Mouse (Mus musculus) c-Kit-positive CD71-positive TER-119-negative erythroid progenitor cells, embryonic 14.5 days (primary cell): Measurements from ENCODE around the gene Myocd.

Experiments
- DNase-seq: peaks from one replicate; pipeline ENCODE4 v3.0.0-alpha.2; 2013; ENCODE audit warnings: low read depth

Myocd gene

DNA sequence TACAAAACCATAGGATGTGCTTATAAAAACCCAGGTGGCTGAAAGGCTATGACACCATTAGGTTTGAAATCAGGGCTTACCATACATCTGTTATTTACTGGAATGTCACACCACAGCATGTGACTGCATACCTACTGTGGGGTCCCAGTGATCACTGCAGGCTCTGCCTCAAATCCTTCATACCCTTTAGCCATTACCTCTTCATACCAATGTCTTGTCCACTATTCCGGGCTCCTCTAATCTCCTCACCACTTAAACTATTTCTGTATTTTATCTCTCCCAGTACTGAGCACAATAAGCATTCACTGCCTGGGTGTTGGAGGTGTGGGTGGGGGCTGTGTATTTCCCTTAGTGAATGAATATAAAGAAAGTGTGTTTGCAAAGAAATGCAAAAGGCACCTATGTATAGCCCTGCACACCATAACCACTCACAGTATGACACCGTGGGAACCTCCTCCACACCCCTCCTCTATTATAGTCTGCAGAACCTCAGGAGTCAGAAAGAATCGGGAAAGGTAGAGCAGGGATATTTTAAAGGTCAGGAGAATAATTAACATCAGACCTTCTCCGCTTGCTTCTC, 126.9 kb downstream of the Myocd start:
- no peak for DNase-seq

DNA sequence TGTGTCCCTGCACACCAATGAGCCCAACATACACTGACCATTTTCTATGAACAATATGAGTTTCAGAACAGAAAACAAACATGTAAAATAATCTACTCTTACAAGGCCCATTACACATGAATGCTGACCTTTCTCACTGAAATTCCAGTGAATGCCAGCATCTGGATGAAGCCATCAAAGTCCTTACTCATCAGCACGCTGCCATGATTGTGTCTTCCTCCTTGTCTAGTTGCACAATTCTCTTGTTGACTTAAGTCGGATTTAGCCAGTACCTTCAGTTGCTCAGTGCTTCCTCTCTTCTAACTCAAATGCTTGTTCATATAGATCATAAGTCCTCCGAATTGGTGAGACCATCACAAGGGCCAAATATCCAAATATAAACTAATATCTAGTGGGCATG, 130.8 kb downstream of the Myocd start:
- DNase-seq: no peak

DNA sequence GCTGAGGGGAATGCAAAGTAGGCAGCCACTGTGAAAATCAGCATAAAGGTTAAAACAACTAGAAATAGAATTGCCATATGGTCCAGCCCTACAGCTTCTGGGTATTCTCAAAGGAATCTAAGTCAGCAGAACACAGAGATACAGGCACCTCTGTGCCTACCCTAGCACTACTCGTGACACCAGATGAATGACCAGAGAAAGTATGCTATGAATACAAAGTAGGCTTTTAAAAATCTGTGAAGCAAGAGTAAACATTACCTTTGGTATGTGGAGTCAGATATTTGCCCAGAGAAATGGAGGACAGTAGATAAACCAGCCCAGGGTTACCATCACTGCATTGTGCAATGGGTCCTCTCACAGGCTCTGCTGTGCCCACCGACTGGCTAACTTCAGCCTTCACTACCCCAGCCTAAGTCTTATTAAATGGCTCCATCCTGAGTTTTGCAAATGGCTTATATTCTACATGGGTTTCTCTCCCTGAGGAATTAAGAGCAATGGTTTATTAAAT, 132.6 kb downstream of the Myocd start:
- no peak for DNase-seq

DNA sequence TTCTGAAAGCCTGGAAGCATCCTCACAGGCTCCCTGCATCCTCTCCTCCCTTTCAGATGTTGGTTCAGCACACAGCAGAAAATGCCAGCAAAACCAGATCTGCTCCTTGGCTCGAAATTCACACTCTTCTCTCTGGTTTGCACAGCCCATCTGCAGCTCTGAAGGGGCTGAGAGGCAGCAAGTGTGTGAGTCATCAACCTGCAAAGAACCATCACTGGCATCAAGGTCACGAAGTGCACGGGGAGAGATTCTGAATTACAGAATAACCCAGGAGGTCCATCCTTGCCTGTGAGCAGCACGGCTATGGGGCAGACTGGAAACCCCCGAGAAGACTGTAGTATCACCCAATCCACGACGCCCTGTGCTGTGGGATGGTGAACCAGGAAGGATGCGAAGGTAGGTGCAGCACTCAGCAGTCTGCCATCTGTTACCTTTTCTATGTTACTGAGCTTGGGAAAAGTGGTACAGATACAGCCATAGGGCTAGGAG, 134.5 kb downstream of the Myocd start:
- no peak for DNase-seq

DNA sequence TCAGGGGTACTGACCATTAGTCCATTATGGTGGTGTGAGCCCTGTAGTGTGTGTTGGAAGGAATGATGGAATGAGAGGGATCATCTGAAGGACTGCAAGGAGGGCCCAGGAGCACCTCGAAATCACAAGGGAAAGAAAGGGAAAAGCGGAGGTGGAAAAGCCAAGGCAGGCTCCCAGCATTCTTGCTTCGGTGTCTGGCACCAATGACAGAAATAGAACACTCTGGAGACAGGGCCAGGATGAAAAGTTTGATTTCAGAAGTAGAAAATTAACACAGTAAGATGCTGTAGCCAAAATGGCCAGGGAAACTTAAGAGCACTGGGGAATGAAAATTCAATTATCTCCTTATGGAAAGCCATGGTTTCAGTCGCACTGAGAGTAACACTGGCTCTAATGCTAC, 136.1 kb downstream of the Myocd start:
- no peak for DNase-seq

DNA sequence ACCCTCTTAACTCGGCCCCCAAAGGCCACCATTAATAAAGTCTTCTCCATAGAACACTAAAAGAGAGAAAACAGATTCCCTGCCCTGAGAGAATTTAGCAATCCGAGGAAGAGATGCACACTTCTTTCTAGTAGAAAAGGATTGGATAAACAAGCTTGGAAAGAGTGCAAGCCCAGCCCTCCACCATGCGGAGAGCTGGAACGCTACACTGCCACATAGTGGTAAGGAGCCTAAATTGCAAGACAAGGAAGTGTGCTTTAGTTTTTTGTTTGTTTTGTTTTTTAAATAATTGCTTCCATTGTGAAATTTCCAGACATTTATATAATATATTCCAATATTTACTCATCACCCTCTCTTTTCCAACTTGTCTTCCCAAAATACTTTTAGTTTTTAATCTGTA, 140.7 kb downstream of the Myocd start:
- DNase-seq: no peak

DNA sequence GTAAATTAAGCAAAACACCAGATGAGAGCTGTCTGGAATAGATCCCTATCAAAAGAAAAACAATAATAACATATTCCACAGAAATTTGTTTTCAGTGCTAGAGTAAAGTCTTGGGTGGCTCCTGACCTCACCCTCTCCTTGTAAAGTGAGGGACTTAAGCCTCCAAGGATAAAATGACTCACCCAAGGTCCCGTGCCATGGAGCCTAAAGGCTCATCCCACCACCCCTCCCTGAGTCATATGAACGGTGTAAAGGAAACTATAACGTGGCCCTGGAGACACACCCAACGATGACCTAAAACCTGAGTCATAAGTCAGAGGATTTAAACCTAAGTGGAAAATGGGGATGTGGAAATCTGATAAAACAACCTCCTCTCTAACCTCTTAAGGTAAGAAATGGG, 141.1 kb downstream of the Myocd start:
- DNase-seq: no peak

DNA sequence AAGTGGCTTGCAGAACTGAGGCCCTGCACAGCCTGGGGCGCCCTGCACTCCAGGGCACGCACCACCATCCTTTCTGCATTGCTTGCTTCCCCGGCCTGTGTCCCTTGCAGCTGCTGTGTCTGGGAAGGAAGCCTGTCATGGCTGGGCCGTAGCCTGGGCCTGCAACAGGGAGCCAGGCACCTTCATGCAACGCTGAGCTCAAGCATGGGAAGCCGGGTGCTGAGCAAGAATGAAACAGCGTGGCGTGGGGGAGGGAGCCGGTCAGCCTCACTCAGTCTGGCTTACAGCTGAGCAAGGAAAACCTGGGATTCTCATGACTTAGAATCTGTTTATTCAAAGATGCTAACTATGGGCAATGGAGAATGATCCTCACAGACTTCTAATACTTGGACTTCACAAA, 143.2 kb downstream of the Myocd start:
- no peak for DNase-seq
